Mouse (Mus musculus) common myeloid progenitor, adult 5-6 weeks (primary cell): ENCODE data around the gene Olfr957. TPM values are rescaled to one million over a fixed set of nuclear protein-coding genes. Genes with fewer than 3 reads are reported as not detected.

Source experiments
- ATAC-seq: replicated peaks from 2 replicates; pipeline ENCODE4 v1.8.0; 2016; ENCODE audit warnings: low read depth, mild to moderate bottlenecking, moderate TSS enrichment, inconsistent platforms; ENCODE audit not compliant: poor library complexity, severe bottlenecking
- total RNA-seq: library from RNA; stranded (forward); fragments of 200-1000, 187-1606 nt; gene quantifications from 2 replicates; pipeline ENCODE4 v1.2.3, GENCODE M21; 2017

Gene Olfr957
- total RNA-seq, result not detected in 2 replicates

DNA sequence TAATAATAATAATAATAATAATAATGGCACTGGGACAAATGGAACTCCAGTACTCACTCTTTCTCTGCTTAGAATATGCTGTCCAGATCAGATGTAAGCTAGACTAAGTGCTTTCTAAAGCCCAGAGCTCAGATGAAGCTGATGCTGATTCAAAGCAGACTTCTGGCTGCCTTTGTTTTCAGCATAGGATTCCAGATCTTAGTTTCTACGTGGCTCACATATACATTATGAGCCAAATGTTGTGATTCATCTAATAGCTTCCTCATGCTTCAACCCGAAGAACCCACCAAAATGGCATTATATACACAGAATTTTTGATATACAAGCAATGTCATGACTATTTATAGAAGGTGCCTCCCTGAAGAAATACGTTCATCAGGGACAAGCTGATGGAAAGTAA, at the start of gene Olfr957:
Gene Olfr957 (minus strand): TSS at position 279 of the 400 bp plus-strand sequence.
- ATAC-seq, result no peak

DNA sequence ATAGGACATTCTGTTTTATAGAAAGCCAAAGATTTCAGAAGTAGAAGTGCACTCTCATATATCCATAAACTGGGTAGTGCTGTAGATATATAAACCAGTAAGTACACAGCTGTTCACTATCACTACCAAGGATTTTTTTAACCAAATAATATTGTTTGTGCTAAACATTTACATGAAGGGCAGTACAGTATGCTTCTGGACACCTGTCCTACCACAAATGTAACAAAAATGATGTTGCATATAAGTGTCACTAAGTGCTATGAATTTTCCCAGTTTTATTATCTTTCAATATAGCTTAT, 42.7 kb upstream of the Olfr957 start:
- ATAC-seq, result no peak

DNA sequence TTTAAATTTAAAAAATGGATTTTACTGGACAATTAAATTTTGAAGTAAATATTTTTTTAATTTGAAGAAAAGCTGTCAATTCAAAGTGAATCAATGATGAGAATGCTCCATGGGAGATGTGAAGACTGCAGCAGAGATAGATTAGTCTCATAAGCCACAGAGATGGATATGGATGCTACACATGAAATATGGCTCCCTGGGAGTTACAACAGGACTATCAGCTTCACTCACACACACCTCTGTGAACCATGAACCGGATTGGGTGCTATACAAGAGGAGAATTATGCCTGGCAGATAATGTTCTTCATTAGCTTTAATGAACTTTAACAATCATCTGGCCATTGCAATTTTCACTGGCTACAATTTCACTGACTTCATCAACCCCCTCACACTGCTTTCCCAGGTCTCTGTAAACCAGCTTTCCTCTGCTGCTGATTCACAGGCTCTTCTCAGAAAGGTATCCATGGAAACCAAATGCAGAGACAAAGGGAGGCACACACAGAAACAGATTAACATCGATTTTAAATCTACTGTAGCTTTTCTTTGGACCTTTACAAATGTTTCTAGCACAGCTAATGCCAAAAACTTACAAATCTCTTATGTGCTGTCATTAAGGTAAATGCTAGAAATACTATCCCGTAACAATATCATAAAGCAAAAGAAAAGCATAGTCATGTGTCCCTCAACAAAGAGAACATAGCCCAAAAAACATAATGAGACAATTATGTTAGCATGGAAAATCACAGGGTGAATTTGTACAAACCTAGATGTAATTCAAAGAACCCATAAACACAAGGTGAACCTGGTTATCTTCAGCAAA, 42.1 kb upstream of the Olfr957 start:
- no peak for ATAC-seq

DNA sequence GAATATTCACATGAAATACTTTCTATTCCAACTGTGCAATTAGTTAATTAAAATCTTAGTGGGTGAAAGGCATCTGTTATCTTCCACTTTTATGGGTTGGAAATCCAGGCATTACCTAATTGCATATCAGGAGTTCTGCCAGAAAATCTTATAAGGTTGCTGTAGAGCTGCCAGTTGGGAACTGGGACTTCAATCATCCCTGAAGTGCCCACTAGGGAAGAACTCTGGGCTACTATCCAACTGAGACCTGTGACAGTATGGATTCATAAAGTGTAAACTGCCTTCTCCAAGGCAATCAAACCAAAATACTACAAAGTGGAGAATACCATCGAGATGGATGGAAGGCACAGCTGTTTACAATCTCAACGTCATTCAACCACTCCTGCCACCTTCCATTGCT, 38.3 kb upstream of the Olfr957 start, which contains the start of gene Olfr958:
Gene Olfr958 (minus strand): TSS at position 109 of the 400 bp plus-strand sequence.
- ATAC-seq, result no peak

DNA sequence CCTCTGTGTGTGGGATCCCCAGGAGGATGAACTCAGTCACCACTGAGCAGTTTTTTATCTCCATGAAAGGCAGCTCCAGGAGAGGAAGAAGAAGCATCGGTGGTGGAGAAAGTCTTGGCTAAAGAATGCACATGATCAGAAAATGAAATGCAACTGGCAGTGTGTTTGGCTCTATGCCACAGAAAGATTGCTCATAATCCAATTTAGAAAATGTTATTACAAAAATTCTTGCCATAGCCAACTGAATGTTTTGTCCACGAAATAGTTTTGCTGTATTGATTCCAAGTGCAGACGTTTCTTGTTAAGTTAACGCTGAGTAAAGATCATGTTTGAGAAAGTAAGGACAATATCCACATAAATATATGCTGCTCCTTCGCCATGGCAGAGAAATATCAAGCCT, 35.2 kb upstream of the Olfr957 start:
- no peak for ATAC-seq

DNA sequence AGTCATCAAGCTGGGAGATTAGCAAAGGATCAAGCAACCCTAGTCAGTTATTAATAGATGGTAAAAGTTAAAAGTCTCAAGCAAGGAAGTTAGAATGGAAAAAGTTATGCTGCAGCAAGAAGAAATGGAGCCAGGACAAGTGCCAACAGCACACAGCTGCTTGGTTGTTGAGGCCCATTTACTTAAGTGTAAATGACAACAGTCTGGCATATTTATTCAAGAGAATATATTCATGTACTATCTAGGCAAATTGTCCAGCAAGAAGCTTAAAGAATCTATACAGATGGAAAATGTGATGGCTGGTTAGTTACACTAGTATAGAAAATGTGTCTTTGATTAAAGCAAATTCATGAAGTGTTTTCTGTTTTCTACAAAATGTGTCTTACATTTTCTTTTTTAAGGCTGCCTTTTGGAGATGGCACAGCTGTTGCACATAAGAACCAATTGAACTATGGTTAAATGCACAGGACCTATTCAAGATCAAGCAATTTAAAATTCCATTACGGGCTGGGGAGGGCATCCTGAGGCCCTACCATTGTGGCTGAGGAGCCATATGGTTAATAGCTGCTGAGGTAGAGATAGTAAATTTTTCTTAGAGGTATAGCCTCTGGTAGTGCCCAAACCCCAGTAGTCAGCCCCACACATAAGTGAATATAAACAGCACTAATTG, 8.1 kb upstream of the Olfr957 start:
- ATAC-seq, result no peak

DNA sequence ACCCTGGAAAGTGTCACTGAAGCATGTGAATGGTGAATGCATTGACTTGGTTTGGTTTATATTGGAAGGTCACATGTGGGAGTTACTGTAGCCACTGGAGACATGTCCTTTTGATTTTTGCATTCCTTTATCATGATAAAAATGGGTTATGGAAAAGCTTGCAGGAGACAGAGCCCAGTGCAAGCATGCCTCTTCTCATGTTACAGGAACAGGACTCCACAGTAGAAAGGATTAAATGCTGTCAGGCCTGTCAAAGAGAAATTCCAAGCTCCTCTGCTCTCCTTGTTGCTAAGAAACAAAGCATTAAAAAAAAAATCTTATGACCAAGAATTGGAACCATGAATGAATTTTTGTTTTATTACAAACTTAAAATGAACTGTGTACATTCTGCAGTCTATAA, 3.0 kb upstream of the Olfr957 start:
- ATAC-seq, result no peak

DNA sequence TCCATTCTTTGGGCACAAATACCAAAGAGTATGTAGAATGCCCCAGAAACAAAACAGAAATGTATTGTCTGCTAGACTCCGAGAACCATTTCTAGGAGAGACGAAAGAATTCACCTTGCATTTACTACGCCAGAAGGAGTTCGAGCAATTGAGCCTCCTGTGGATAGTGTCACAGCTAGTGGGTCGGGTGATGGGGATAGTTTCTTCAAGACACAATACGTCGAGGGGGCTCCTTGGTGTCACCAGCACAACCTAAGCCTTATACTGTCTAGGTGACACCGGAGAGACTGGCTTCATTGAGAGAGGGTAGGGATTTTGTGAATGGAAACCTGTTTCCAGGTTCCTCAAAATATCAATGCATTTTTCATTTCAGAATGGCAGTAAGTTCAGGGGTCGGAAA, 6.2 kb downstream of the Olfr957 start:
- no peak for ATAC-seq

DNA sequence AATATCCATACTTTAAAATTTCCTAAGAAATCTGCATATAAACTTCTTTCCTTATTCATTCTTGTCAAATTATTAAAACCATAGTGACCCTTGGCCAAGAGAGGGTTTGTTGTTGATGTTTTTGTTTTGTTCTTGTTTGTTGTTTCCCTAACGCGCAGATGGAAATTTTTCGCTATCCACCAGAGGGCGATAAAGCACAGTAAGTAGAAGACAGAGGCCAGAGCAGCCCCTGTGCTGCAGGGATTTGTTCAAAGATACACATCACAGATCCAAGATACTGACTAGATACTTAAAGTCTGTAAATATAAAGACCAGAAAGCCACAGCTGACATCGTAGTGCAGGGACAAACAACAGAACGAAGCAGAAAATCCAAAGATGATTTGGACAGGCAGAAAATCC, 6.6 kb downstream of the Olfr957 start:
- peak; percentile 69 for ATAC-seq

DNA sequence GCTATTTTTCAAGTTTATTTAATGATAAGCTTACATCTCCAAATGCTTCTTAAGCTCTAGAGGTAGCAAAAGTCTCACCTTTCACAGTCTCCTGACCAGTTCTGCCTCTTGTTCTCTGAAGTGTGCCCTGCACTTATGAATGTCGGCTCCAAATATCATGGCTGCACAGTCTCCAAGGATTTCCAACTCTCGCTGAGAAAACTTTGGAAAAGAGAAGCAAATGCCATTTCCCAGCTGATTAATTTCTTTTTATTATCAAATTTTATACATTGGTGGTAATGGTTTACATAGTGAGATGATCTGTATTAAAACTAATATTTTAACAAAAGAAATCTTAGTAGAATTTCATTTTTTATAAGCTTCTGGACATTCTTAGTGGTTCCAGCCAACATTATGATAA, 21.7 kb downstream of the Olfr957 start, which contains the start of gene Olfr44:
Gene Olfr44 (minus strand): TSS at position 101 of the 400 bp plus-strand sequence.
- ATAC-seq, result no peak

DNA sequence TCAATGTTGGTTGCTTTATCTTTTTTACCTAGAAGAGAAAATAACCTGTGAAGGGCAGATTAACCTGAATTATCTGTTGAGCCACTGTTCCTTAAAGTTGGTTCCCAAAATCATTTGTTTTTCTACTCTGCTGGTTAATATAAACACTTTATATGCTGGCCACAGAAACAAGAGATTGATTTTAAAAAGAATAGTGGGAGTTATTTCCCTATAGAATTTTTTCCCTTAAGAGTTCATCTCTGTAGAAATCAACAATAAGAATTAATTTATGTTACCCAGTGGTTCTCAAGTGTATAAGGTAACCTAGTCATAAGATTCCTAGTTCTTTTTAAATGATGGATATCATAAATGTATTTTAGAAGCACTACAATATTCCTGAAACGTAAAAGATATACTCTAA, 43.8 kb downstream of the Olfr957 start, which contains the start of gene Olfr955:
Gene Olfr955 (minus strand): TSS at position 101 of the 400 bp plus-strand sequence.
- no peak for ATAC-seq

Other genes starting within 250 kb of the Olfr957 start
- not detected in 2 replicates for gene Olfr945, start 239.0 kb downstream of the Olfr957 start, total RNA-seq
- gene Olfr948, start 189.8 kb downstream of the Olfr957 start, total RNA-seq, result not detected in 2 replicates
- gene Olfr951, start 128.4 kb downstream of the Olfr957 start, total RNA-seq, result 0.87 TPM in 1 of 2 replicates, not detected in the other
- not detected in 2 replicates for gene Olfr952, start 88.7 kb downstream of the Olfr957 start, total RNA-seq
- not detected in 2 replicates for gene Olfr954, start 59.1 kb downstream of the Olfr957 start, total RNA-seq
- gene Olfr955, start 43.9 kb downstream of the Olfr957 start, total RNA-seq, result not detected in 2 replicates
- gene Olfr44, start 21.8 kb downstream of the Olfr957 start, total RNA-seq, result not detected in 2 replicates
- not detected in 2 replicates for gene Olfr958, start 38.2 kb upstream of the Olfr957 start, total RNA-seq
- not detected in 2 replicates for gene Olfr959, start 59.8 kb upstream of the Olfr957 start, total RNA-seq
- gene AW551984, start 88.6 kb upstream of the Olfr957 start, total RNA-seq, result not detected in 2 replicates
- gene Olfr148, start 94.8 kb upstream of the Olfr957 start, total RNA-seq, result not detected in 2 replicates
- not detected in 2 replicates for gene Olfr960, start 105.6 kb upstream of the Olfr957 start, total RNA-seq
- gene Olfr961, start 129.3 kb upstream of the Olfr957 start, total RNA-seq, result not detected in 2 replicates
- not detected in 2 replicates for gene Olfr963, start 151.4 kb upstream of the Olfr957 start, total RNA-seq
- not detected in 2 replicates for gene Olfr149, start 191.3 kb upstream of the Olfr957 start, total RNA-seq
- gene Olfr965, start 195.5 kb upstream of the Olfr957 start, total RNA-seq, result not detected in 2 replicates
- gene Olfr150, start 215.2 kb upstream of the Olfr957 start, total RNA-seq, result not detected in 2 replicates
- gene Olfr967, start 230.4 kb upstream of the Olfr957 start, total RNA-seq, result not detected in 2 replicates